Mouse (Mus musculus): ENCODE data around the gene Osbpl5.
"Not testable (repeated sequence)": the region's sequence is repeated elsewhere in the genome, so short reads cannot be mapped to it uniquely, and the experiment has no call there.

Osbpl5 gene

GRCm38 (mm10) chr7:143706697-143707438, 49.9 kb downstream of the Osbpl5 start:
- peak; percentile 85 for DNase-seq (ENCODE audit: low spot score)

DNA sequence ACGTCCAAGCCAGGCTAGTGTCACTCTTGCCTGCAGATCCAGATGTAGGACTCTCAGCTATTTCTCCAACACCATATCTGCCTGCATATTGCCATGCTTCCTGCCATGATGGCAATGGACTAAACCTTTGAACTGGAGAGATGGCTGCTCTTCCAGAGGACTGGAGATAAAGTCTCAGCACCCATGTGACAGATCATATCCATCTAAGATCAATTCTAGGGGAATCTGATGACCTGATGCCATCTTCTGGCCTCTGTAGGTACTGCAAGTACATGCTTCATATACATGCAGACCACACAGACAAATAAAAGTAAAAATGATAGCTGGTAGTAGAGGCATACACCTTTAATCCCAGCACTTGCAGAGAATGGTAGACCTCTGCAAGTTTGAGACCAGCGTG, 60.6 kb downstream of the Osbpl5 start:
- no peak for DNase-seq (ENCODE audit: low spot score)

- no peak for DNase-seq (ENCODE audit: low spot score)
Measured at GRCm38 (mm10) chr7:143694550-143694949, 62.2 kb downstream of the Osbpl5 start.

DNA sequence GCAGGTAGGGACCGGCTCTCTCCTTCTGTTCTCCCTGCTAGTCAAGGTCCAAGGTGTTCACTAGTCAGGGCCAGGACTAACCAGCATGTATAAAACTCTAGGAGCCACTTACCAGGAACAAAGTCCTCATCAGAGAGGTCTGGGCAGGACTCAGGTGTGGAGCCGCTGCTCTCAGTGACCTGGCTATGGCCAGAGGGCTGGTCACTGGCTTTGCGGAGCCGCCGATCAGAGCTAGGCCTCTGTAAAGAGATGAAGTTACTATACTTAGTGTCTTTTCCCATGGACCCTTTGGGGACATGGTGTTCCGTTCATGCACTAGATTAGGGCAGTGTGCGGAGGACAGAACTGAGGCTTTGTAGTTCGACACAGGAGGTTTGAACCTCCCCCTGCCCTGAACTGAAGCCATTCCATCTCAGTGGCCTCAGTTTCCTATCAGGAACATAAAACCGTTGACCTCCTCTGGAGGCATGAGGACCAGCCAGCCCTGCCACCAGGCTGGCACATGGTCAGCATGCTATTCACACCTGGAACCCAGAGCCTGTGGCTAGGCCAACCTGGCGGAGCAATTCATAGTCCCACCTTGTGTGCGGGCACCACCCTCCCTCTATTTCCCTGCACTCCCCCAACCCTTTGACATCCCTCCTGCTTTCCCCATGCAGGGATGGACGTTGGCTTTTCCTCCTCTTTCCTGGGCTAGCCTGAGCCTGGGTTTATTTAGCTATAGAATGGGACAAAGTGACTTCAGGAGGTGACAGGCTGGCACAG, 63.9 kb downstream of the Osbpl5 start:
- no peak for DNase-seq (ENCODE audit: low spot score)

- no peak for DNase-seq (ENCODE audit: low spot score)
Measured at GRCm38 (mm10) chr7:143691909-143692308, 64.9 kb downstream of the Osbpl5 start.

GRCm38 (mm10) chr7:143691181-143691580, 65.6 kb downstream of the Osbpl5 start:
- DNase-seq (ENCODE audit: low spot score) = no peak

DNA sequence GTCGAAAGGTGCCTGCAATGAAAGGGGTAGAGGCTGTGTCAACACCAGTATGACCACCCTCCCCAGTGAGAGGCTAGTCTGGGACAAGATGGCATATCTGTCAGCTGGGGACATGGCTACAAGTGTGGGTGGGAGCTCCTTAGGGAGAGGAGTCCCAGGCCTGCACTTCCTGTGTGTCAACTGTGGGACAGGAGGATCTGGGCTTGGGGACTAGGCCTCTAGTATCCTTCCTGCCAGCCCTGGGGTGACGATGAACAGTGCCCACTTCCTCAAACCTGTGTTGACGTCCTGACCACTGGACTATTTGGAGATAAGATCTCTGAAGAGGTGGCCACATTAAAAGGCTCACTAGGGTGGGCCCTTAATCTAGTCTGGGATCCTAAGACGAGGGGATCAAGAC, 66.8 kb downstream of the Osbpl5 start:
- no peak for DNase-seq (ENCODE audit: low spot score)

DNA sequence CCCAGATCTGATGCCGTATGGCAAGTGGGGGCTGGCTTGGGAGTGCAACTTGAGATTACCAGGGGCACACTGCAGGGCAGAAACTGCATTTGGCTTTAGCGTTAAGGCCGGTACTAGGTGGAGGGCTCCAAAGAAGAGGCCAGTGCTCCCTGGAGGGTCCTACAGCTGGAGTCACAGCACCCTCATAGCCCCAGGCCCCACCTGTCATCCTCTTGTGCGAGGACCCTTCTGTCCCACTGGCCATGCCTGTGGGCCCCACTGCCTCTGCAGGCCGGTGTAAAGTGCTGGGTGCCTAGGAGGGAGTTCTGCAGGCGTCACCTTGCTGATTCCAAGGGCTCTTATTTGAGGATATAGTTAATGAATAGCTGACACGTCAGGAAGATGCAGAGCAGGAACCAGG, 67.3 kb downstream of the Osbpl5 start:
- DNase-seq (ENCODE audit: low spot score) = no peak

GRCm38 (mm10) chr7:143686676-143687075, 70.1 kb downstream of the Osbpl5 start:
- DNase-seq (ENCODE audit: low spot score) = not testable (repeated sequence)

- DNase-seq (ENCODE audit: low spot score) = not testable (repeated sequence)
Measured at GRCm38 (mm10) chr7:143686191-143686590, 70.6 kb downstream of the Osbpl5 start.

- peak; percentile 38 for DNase-seq (ENCODE audit: low spot score)
Measured at GRCm38 (mm10) chr7:143685359-143686067, 71.3 kb downstream of the Osbpl5 start, which contains the start of gene Tnfrsf23. Tnfrsf23 (minus strand) TSS chr7:143685872.

DNA sequence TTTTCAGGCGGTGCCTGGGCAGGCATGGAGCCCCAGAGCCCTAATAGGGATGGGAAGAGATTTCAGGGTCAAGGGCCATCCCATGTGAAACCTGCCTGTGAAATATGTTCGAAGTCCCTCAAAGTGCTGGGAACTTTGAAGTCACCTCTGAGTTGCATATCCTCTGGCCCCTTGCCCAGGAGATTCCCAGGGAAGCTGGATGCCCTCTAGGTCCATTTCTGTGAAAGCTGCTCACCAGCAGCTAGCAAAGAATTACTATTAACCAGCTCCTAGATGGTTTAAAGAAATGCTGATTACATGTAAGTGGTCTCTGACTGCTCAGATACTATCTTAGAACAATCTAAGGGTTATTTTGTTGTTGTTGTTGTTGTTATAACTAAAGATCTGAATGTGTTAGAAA, 72.2 kb downstream of the Osbpl5 start:
- DNase-seq (ENCODE audit: low spot score) = not testable (repeated sequence)

DNA sequence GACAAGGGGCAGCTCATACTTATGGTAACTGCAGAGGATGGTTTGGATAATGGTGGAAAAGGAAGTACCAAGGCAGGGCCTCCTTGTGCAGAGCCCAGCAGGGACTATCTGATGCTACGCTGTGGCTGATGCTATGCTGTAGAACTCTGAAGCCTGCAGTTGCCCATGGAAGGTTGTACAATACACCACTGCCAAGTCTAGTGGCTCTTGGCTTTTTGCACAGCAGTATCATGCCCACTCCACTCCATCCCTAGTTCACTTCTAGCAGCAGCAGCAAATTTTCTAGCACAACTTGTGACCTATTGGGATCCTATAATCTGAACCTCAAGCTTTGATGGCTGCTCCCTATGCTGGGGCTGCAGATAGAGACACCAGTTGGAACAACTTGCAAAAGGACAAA, 75.2 kb downstream of the Osbpl5 start:
- DNase-seq (ENCODE audit: low spot score) = no peak

DNA sequence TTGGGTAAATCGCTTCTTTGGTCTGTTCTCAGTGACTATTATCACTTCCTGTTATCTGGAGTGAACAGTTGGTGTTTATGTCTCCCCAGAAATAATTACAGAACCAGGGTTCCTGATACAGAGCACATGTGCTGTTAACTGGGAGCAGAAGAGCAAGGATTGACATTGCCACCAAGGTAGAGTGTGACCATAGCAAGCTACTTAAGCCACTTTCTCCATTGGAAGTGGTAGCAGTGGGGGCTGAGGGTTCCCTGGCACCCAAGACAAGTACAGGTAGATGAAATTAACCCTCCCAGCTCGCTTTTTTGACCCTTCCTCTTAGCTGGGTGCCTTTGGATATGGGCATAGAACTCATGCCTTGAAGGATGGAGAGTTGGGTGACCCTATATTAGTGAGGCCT, 75.9 kb downstream of the Osbpl5 start:
- DNase-seq (ENCODE audit: low spot score) = not testable (repeated sequence)

- DNase-seq (ENCODE audit: low spot score) = not testable (repeated sequence)
Measured at GRCm38 (mm10) chr7:143679650-143680049, 77.1 kb downstream of the Osbpl5 start.

DNA sequence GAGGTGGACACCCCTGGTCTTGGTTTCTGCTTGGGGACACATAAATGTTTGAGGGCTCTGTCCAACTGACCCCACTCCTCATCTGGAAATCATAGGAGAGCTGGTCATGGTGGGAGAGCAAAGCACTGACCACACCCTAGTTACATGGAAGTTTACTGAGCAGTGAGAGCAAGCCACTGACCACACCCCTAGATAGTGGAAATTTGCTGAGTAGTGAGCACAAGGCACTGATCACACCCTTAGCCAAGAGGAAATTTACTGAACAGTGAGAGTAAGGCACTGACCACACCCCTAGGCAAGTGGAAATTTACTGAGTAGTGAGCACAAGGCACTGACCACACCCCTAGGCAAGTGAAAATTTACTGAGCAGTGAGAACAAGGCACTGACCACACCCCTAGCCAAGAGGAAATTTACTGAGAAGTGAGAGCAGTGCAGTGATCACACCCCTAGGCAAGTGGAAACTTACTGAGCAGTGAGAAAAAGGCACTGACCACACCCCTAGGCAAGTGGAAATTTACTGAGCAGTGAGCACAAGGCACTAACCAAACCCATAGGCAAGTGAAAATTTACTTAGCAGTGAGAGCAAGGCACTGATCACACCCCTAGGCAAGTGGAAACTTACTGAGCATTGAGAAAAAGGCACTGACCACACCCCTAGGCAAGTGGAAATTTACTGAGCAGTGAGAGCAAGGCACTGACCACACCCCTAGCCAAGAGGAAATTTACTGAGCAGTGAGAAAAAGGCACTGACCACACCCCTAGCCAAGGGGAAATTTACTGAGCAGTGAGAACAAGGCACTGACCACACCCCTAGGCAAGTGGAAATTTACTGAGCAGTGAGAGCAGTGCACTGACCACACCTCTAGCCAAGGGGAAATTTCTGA, 90.1 kb downstream of the Osbpl5 start:
- DNase-seq (ENCODE audit: low spot score) = no peak

- no peak for DNase-seq (ENCODE audit: low spot score)
Measured at GRCm38 (mm10) chr7:143663470-143663869, 93.3 kb downstream of the Osbpl5 start.

DNA sequence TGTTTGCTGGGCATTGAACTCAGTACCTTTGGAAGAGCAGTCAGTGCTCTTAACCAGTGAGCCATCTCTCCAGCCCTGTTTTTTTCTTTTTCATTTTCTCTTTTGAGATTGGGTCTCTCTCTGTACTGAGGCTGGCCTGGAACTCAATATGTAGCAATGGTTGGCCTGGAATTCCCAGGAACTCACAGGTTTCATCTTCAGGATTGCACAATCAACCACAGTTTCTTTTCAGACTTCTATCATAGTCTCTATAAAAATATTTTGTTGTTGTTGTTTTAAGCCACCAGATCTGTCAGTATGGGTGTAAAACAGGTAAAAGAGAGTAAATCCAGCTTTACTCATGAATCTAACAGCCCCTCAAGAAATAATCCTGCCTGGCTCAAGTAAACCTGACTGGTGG, 96.0 kb downstream of the Osbpl5 start:
- no peak for DNase-seq (ENCODE audit: low spot score)

GRCm38 (mm10) chr7:143649769-143650346, 106.9 kb downstream of the Osbpl5 start:
- DNase-seq (ENCODE audit: low spot score) = not testable (repeated sequence)

DNA sequence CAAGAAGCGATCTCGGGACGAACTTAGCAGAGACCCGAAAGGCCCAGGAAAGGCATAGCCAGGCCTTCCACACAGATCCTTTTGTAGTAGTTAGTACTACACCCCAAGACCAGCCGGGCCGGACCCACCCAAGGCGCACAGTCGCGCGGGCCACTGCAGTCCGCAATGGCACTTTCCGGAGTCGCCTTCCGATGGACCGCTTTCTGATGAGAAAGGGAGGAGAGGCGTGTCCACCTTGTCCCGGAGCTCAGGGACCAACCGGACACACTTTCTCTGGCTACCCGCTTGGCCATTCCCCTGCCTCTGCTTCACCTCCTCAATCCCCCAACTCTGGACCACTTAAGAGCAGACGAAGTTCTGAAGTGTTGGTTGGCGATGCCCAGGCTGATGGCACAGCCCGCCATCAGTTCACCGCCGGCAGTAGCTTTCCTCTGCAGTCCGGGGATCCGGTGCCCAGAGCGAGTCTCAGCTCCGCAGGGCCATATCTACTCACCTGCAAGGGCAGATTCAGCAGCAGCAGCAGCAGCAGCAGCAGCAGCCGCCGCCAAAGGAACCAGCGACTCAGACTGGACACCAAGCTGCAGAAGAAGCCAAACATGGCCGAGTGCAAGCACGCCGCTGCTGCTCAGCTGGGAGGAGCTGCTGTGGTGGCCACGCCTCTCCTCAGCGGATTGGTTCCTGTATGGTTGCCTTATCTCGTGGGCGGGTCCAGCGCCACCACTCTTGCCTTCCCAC, 107.6 kb downstream of the Osbpl5 start, which contains the start of gene Tnfrsf22:
Gene Tnfrsf22, minus strand, starts transcription at position 628 of the 735 bp plus-strand sequence.
- DNase-seq (ENCODE audit: low spot score) = peak; percentile 82
